Mouse (Mus musculus) erythroblast, embryonic 14.5 days (primary cell): ENCODE measurements around the gene Adamtsl4.

ENCODE experiments used
- GATA1 ChIP-seq: IDR thresholded peaks from 2 replicates; pipeline ENCODE4 v1.6.1; 2012; ENCODE audit warnings: low read length, inconsistent platforms, mixed read lengths
- TAL1 ChIP-seq: IDR thresholded peaks from 3 replicates; pipeline ENCODE4 v1.6.1; 2012; ENCODE audit warnings: low read length, inconsistent platforms, mixed read lengths

DNA sequence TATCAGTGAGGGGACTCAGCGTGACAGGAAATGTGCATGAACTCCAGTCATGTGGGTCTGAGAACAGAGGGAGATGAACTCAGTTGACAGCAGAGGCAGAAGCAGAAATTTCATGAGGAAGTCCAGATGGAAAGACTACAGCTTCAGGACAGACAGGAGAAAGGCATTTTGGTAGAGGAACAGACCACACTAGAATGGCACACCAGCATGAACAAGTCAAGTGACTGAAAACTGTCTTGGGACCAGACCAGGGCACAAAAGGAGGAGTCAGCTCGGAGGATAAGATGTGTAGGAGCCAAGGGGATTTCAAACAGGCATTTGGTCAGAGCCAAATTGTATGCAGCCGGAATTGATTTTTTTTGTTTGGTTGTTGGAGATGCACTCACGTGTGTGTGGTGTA is 52.1 kb downstream of the Adamtsl4 start:
- TF ChIP-seq GATA1 (no peak), TAL1 (no peak)
